Mouse (Mus musculus): ENCODE measurements around the gene St7.

St7 gene

DNA sequence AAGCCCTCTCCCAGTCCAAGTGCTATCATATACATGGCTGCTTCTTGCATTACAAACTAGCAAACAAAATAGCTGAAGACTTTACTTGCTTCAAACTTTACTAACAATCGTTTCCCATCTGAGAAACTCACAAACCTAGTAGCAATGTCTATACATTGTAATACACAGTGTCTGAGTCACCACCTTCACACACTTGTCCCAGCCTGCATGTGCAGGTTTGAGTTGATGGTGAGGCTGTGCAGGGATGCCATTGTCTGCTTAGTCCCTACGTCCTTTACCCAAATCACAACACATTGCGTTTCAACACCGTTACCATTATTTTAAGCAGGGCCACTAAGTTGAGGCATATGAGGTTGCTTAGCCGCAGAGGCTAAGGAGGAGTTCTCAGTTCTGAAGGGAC, 26.7 kb downstream of the St7 start:
- DNase-seq (ENCODE audit: low read depth, low spot score): no peak

DNA sequence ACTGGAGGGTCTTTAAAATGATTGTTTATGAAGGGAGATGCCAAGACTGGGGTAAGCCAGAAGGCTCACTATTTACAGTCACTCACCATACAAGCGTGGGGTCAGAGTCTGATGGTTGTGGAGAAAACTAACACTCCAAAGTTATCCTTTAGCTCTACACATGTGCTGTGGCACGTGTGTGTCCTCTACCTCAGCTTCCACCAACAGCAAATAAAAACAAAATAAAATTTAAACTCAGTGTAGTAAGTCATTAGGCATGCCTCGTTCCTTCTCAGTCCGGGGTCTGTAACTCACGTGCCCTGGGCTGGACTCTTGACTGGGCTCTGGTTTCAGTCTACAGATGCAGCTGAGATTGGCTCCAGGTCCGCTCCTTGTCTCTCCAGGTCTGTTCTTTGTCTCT, 27.3 kb downstream of the St7 start:
- no peak for DNase-seq (ENCODE audit: low read depth, low spot score)

DNA sequence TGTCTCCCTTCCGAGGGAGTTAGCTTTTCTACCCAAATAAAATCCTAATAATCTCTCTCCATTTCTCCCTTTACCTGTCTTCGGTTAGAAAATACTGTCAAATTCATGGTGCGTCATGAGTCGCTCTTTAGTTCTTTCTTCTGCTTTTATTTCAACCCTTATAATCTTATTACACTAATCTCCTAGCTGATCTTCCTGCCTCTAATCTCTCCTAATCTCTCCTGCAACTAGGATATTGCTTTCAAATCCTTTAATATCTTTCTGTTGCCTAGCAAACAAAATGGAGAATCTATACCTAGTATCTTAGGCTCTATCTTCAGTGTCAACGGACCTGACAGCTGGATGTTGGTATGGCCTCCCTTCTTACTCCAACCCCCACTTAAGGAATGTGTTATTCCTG, 29.0 kb downstream of the St7 start:
- no peak for DNase-seq (ENCODE audit: low read depth, low spot score)

DNA sequence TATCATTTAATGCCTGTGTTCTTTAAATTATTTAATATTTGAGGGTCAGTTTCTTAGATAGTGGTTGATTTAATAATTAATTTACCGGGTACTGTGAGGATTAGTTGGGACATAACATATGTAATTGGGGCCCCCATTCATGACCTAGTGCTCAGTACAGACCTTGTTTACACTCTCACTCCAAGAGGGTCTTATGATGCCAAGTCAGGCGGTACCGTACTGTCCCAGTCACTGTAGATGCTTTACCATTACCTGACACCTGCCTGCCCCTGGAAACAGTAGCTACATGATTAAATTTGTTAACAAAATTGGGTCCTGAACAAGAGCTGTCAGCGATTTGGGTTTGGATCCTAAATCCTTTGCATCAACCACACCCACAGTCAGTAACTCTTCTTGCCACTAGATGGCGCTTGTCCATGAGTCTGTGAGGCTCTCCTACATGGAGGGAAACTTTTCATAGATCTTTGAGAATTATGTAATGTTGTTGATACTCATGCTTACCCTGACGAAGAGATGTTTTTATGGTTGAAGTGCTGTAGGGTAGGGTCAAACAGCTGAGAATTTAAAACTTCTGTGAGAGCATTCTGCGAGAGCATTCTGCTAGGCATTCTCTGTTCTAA, 33.2 kb downstream of the St7 start:
- DNase-seq (ENCODE audit: low read depth, low spot score): peak; percentile 61

DNA sequence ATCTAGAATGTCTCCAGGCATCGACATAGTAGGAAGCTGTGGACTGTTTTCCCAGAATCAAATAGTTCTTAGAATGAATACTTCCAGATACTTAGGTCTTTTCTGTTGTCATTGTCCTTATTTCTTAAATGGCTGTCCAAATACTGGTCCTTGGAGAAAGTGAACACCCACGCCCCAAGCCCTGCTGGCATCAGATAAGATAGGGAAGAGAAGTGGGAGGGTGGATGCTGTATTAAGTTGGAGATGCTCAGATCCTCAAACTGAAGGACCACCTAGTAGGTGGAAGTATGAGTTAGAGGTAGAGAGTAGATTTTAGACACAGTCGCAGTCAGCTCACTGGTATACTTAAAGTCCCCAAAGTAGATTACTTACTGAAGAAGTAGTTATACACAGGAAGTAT, 34.5 kb downstream of the St7 start:
- DNase-seq (ENCODE audit: low read depth, low spot score): no peak

DNA sequence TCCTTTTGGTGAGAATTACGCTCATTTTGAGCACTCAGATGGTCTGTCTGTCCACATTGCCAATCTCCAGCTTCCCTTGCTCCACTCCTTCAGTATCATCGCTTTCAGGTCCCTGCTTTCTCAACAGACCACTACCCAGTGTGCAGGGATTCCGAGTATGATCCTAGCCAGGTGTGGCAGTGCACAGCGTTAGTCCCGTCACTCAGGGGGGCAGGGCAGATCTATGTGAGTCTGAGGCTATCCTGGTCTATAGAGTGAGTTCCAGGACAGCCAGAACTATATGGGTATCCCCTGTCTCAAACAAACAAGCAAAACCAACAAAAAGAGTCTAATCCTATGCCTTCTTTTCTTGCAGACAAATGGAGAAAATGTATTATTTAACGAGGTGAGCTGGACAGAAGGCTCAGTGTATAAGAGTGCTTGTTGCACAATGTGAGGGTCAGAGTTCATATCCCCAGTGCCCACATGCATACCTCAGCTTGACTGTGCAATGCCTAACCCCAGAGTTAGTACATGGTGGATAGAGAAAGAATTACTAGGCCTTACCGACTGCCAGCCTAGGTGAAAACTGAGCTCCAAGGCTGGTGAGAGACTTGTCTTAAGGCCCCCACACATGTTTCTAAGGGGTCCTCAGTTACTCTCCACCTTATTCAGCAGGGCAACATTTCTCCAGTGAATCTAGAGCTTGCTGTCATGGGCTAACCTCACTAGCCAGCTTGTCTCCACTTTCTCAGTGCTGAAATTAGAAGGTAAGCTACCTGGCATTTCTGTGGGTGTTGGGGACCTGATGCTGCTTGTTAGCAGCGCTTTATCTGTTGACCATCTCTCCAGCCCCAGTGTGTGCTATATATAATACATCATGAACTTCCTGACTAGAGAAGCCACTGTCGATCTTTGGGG, 35.4 kb downstream of the St7 start:
- no peak for DNase-seq (ENCODE audit: low read depth, low spot score)

DNA sequence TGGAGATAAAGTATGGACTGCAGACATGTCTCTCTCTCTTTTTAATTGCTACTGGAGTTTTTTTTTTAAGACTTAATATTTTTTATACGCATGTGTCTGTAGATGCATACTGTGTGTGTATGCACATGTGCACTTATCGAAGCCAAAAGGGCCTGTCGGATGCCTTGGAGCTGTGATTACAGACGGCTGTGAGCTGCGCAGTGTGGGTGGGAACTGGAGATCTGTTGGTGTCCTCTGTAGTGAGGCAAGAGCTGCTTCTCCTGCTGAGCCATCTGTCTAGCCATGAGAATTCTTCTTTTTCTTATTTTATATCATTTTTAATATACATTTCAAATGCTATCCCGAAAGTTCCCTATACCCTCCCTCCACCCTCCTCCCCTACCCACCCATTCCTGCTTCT, 37.4 kb downstream of the St7 start:
- DNase-seq (ENCODE audit: low read depth, low spot score): no peak

DNA sequence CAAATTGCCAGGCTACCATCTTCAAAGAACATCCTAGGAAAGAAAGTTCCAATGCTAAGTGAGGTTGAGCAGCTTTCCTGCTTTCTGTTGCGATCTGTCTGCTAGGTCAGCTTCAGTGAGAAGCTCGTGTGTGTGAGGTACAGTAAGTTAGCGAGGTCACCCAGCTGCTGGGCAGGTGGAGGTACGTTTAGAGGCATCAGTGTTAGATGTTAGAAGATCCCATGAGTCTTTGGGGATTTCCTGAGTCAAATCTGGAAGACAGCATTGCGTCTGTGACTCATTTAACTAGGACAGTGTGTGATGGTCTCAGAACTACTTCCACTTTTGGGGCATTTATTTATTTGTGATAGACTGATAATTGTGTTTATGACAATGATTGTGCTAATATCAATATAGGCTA, 39.0 kb downstream of the St7 start:
- no peak for DNase-seq (ENCODE audit: low read depth, low spot score)

DNA sequence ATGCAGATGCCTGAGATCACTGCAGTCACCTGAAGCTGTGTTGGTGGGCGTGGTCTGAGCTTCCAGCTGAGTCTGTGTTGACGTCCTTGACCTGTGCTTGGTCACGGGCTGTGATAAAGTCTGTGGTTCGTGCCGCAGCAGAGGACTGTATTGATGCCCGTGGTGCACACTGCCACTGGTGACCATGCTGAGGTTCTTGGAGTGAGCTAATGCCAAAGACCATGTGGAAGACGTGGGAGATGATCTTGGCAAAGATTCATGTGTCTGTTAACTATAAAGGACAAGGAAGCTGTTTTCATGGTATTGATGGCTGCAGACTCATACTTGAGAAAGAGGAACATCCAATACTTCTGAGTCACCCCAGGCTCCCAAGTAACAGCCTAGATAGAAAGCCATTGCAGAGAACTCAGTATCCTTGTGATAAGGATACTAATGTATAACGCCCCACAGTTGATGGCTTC, 41.2 kb downstream of the St7 start:
- peak; percentile 19 for DNase-seq (ENCODE audit: low read depth, low spot score)

DNA sequence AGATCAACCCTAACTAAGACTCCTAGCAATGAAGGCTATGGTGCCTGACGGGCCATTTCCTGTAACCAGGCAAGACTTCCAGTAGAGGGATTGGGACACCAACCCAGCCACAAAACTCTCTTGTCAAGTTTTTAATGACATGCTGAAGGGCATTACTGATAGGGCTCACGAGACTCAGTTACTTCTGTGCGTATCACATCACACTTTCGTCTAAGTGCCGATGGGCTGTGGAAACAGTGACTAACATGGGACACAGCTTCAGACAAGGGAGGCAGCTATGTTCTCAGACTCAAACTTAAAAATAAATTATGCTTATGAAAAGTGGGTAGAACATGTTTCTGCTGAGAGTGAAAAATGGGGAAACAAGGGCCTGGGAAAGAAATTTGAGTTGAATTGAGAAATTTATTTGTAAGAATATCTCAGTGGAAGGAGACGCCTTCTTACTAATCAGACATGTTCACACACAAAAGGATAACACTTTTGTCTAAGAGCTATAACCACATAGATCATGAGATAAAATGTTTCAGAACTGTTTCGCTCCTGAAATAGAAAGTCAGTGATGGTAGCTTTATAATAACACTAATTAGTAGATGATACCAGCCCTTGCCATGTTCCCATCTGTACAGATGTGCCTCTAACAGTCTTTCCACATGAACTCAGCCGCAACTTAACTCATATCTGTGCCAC, 44.7 kb downstream of the St7 start:
- DNase-seq (ENCODE audit: low read depth, low spot score): no peak

DNA sequence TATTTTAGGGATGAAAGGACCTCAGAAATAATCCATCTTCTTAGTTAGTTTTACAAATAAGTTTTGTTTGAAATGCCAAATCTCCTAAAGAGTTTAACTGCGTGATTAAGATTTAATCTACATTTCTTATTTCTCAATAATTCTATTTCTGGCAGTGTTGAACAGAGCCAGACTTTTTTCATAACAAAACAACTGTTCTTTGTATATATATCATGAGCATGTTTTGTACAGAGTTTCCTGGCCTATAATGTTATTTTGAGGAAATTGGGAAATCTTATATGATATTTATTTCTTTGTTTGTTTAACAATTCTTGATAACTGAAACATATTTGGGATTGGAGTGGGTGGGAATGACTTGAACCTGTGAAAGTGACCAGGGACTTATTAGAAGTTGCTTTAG, 47.4 kb downstream of the St7 start:
- DNase-seq (ENCODE audit: low read depth, low spot score): no peak

DNA sequence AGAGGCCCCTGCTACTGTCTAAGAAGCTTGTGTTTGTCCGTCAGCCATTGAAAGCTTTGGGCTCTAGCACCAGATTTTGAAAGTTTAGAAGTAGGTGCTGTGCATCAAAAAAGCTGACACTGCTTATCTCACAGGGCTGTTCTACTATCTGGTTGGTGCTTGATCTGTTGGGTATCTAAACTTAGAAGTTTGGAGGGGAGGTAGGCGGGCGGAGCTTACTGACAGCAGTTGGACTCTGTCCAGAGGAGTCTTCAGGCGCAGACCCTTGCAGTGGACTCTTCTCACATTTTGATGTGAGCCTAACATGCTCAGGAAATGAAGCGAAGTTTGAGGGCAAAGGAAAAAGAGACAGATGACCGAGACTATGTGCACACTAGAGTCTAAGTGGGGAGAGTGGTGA, 48.9 kb downstream of the St7 start:
- no peak for DNase-seq (ENCODE audit: low read depth, low spot score)

DNA sequence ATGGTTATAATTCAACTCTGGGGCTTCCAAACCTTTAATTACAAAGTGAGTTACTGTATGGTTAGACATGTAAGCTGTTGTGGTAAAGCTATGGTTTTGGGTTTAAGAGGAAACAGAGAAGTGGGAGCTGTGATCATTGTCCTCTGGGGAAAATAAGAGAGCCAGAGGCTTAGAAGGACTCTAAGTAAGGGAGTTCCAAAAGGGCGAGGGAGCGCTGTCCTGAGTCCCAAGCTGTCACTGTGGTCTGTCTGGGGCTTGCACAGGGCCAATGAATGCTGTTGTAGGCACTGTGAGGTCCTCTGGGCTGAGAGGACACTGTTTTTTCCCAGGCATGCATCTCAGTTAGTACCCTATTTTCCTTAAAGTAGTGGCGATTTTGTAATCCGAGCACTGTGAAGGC, 49.5 kb downstream of the St7 start:
- DNase-seq (ENCODE audit: low read depth, low spot score): no peak

DNA sequence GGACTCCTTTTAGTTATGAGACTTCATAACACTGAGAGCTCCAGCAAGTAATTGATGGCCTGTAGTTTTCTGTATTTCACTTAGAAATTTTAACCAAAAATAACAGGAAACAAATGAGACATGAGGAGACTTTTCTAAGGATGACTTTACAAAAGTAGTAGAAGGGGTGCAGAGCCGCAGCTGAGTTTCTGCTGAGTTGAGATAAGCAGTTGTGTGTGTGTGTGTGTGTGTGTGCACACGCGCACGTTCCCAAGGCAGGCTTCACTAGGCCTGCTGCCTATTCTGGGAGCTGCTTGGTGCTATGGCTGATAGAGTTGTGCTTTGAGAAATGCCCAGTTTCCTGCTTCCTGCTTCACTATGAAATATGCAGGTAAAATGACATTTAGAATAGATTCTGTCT, 50.6 kb downstream of the St7 start:
- DNase-seq (ENCODE audit: low read depth, low spot score): no peak

DNA sequence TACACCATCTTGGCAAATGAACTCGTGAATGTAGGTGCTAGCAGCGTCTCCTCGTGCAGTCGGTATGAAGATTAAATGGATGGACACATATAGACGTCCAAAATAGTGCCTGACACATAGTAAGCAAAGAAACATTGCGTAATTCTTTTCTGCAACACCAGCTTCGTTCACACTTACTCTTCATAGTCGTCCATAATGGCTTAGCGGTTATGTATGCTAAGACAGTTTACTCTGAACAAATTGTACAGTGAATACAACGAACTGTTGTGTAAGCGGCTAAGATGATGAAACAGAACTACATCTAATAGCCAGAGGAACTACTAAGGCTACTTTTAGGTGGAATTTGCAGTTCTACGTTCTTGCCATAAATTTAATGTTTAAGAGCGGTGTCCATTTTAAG, 55.0 kb downstream of the St7 start:
- DNase-seq (ENCODE audit: low read depth, low spot score): no peak

DNA sequence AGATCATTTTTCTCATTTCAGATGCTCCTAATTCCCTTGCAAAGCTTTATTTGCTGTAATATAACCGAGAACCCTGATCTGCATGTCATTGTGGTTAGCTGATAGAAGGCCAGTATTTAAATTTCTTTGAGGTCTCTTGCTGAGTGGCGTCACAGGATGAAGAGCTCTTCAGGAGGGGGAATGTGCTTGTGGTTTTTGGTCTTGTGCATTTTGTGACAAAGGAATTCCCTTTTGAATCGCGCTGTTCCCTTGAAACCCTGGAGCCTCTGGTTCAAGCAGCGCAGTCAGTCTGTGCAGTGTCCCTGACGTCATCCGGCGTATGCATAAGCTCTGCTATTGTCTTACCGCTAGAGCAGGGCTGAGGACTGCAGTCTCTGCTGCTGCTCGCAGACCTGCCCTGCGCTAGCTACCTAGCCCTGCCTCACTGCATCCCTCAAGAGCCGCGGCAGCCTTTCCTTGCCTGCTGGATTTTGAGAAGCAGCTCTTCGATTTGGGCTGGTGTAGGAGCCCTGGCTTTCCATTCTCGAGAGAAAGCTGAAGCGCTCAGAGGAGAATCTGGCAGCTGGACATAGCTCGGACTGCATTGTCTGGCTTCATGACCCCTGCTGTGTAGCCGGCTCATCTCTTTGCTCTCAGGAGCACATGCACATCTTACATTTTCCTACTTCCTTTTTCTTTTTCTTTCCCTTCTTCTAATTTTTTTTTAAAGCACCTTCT, 56.3 kb downstream of the St7 start:
- peak; percentile 86 for DNase-seq (ENCODE audit: low read depth, low spot score)

DNA sequence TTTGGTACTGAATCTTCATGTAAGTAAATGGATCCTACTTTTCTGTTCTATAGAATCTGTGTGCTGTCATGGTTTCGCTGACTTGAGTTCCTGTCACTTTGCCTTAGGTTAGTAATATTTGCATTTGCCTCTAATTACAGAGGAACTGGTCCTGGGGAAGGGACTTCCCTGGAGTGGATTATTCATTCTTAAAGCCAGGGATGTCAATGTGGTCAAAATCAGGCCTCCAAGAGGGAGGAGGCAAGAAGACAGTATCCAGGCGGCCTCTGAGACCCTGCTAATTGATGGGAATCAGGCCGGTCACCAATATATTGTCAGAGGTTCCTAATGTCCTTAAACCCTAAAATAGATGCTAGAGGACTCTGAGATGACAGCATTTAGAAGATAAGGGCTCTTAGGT, 56.9 kb downstream of the St7 start:
- no peak for DNase-seq (ENCODE audit: low read depth, low spot score)

DNA sequence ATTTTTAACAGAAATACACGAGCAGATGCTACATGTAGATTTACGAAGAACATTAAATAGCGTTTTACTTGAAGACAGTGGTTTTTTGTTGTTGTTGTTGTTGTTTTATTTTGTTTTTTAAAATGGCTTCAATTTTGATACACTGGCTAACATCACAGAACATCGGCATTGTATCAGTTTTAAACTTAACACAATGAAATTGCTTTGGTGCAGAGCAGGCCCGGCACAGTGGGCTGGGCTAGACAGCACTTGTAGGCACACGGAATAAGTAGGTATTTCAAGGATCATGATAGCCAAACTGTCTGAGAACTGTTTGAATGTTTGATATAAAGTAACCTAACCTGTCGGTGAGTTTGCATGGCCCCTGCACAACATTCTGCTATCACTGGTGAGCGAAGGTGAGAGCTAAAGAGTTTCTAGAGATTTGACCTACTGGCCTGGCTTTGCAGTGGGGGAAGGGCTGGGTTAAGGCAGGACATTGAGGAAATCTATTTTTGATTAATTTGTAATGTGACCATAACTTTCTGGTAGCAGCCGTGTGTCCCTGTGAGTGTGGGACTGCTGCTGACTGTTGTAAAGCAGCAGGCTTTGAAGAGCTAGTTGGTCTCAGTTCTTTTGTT, 57.4 kb downstream of the St7 start:
- no peak for DNase-seq (ENCODE audit: low read depth, low spot score)

DNA sequence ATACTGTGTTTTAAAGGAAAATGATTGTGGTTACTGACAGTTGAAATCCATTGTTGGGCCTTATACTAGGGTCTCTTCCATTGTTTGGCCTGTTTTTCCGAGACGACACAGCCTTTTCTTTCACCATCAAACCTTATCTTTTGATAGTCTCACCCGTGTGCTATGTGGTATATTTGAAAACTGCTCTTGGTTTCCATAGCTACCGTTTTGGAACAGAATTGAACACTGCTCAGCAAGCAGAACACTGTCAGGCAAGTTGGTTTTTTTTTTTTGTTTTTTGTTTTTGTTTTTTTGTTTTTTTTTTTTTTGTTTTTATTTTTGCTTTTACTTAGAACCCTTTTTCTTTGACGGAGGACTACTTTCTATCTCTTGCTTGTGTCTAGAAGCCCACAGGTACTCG, 58.2 kb downstream of the St7 start:
- no peak for DNase-seq (ENCODE audit: low read depth, low spot score)

DNA sequence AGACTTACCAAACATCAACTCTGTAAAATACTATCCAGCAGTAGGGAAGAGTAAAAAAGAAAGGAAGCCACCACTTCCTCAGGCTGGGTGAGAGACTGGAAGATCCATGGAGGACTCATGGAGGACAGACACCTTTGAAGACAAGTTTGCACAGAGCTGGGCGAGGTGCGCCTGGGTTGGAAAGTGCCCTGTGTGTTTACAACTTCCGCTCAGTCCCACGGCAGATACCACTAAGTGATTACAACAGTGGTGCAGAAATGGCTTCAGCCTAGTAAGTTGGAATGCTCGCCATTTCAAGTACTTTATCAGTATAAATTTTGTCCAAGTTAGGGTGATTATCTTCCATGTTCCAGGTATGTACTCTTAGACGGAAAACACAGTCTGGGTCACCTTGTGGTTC, 63.2 kb downstream of the St7 start:
- no peak for DNase-seq (ENCODE audit: low read depth, low spot score)

DNA sequence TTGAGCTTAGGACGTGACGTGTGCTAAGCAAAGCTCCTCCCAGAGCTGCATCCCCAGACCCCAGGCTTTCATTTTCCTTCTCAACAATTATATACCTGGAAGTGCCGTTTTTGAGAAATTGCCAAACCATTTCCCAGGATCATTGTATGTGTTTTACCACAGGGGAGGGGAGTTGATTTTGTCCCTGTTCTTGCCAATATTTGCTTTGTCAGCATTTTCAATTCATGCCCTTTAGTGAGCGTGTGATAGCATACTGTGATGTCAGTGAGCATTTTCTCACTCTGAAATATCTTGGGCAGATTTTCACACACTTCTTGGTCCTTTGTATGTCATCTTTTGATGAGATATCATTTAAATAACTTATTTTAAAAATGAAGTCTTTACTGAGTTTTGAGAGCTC, 65.8 kb downstream of the St7 start:
- DNase-seq (ENCODE audit: low read depth, low spot score): no peak
